Mouse (Mus musculus) gastrocnemius, adult 2 months (tissue): ENCODE results near the gene Synpo2. TPM values are rescaled to one million over a fixed set of nuclear protein-coding genes. Genes with fewer than 3 reads are reported as not detected.

Experiments
- DNase-seq: peaks from one replicate; pipeline ENCODE4 v3.0.0; 2022
- H3K27ac ChIP-seq: fragments of 200-600 bp; 2 replicates; pipeline ENCODE4 v1.8.1; 2022; ENCODE audit warnings: mild to moderate bottlenecking
- H3K4me3 ChIP-seq: fragments of 200-600 bp; 2 replicates; pipeline ENCODE4 v1.8.1; 2022; ENCODE audit warnings: mild to moderate bottlenecking, moderate library complexity
- CTCF ChIP-seq: fragments of 200-600 bp; IDR thresholded peaks from 2 replicates; pipeline ENCODE4 v1.8.1; 2022; ENCODE audit warnings: antibody characterized with exemption, mild to moderate bottlenecking, moderate library complexity
- intact Hi-C: fragments of 180-260 bp; cut with DNase I; formaldehyde crosslinking; loops from one replicate; pipeline ENCODE4 v1.15.1; 2025
- long read RNA-seq, 2 experiments: library from polyadenylated mRNA; stranded (forward); transcript quantifications; one replicate each; pipeline ENCODE4 v2.0.0; 2021
- total RNA-seq, 2 experiments: library from RNA; stranded (reverse); gene quantifications; 2 replicates each; pipeline ENCODE4 v1.2.3; 2021

Synpo2 gene
- total RNA-seq = 100 to 1,000 TPM; 209 to 273 TPM
- long read RNA-seq, experiment 1, full-length matches to known transcripts = 149 of 531 reads
- long read RNA-seq, experiment 1, partial matches to known transcripts = 149 of 531 reads
- long read RNA-seq, experiment 1, other reads (novel, unspliced or antisense) = 233 of 531 reads
- long read RNA-seq, experiment 2, full-length matches to known transcripts = 88 of 383 reads
- long read RNA-seq, experiment 2, partial matches to known transcripts = 186 of 383 reads
- long read RNA-seq, experiment 2, other reads (novel, unspliced or antisense) = 109 of 383 reads

DNA sequence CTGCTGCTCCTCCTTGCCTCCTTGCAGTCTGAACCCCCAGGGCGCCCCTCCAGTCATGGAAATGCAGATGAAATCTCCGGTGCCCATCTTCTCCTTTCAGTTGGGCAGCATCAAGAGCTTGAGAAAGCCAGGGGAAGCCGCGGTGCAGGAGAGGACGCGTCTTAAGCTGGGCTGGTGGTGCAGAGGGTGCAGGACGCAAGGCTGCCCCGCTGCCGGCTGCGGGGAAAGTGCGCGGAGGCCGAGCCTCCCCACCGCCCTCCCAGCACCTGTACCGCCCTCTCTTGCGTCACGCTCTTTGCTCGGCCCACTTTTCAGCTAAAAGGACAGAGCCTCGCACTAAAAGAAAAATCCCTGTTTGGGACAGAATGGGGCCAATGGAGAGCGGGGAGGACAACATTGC lies at the start of gene Synpo2:
Gene Synpo2, minus strand, starts transcription at position 229 of the 400 bp plus-strand sequence.
- intact Hi-C loops = loop anchor here (2.0 kb wide), 3 partner anchors 67 to 117 kb away; no protein-coding TSS in a partner anchor
- no peak for TF ChIP-seq CTCF
- DNase-seq = peak; percentile 76
- Histone ChIP-seq H3K4me3 (peak within 1 kb of the TSS; percentile 74), H3K27ac (peak within 1 kb of the TSS; percentile 74)

DNA sequence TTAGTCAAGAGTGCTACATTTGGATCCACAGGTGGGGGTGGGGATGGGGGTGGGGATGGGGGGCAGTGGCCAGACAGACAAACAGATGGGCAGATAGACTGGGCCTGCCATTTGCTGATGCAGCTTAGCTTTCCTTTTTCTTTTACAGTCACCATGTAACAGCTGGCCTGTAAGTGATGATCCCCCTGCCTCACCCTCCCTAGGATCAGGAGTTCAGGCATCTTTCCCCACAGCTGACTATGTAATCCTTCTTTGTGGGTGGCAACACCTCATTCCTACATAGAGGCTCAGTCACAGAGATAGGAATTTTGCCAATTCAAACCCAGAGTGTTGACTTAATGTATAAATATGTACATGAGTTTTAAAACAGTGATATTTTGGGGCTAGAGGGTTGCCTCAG lies 49.7 kb upstream of the Synpo2 start:
- H3K4me3 ChIP-seq = no peak overlapping the region
- TF ChIP-seq CTCF = no peak
- intact Hi-C loops = no loop called here
- DNase-seq = no peak
- H3K27ac ChIP-seq = no peak overlapping the region

DNA sequence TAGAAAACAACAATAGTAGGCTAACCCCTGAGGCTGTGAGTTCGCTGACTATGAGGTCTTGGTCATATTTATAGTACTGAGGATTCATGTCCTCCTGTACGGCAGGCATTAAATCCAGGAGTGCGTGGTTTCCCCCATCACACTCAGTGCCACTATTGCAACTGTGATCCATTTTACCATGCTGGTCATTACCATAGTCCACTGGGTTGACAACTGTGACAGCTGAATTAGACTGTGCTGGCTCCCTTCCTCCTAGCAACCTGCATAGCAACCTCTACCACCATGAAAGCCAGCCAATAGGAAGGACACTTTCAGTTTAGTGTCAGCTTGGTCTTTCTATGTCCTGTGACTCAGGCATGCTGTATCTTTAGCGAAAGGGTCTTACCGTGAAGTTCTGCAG lies 48.3 kb upstream of the Synpo2 start:
- intact Hi-C loops = no loop called here
- DNase-seq = no peak
- Histone ChIP-seq H3K4me3 (no peak overlapping the region), H3K27ac (no peak overlapping the region)
- TF ChIP-seq CTCF = no peak

DNA sequence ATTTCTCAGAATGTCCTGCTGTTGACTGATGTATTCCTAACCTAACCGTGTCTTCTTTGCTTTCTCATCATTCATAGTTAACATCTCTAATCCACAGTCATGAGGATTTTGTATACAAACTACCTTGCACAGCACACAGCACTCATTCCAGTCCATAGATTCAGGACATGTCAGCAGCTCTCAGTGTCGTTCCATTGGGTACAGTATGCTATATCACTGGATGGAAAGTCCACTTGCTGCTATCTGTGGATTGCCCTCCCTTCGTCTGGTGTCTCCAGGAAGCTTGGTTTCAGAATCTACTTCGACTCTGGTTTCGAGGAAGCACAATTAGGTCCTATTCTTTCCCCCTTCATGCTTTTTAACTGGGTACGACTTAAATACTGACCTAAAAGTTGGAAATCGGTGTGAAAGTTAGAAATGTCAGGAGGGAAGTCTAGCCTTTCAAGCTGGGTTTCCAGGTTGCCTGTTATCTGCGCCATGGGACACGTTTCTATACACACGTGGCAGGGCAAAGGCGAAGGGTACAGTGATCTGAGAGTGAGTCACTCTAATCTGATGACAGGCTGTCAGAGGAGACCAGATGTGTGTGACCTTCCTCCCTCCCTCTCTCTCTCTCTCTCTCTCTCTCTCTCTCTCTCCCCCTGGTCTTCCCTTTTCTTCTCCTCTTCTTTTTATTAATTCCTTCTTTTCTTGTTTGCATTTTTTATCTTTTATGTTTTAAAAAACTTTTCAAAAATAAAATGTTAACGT lies 47.1 kb upstream of the Synpo2 start:
- intact Hi-C loops = no loop called here
- no peak overlapping the region for H3K4me3 ChIP-seq
- no peak for DNase-seq
- no peak for TF ChIP-seq CTCF
- no peak overlapping the region for H3K27ac ChIP-seq

DNA sequence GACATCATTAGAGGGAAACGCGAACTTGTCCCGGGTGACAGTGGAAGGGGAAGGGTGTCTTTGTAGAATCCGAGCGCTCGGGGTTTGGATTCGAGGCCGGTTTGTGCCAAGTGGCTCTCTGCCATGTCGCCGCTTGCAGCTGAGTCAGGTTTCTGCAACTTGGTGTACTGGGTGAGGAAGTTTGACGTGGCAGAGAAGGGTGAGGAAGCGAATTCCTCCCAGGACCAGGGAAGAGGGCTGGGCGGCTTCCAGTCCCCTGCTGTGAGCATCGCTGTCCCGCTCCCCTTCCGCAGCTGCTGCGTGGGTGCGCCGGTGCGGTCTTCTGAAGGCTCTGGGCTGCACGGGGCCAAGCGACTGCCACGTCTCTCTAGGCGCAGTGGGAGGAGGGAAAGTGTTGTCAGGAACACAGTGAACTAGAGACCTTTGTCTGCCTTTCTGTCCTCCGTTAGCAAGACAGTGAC lies 31.8 kb upstream of the Synpo2 start:
- intact Hi-C loops = no loop called here
- no peak for TF ChIP-seq CTCF
- peak; percentile 80 for DNase-seq
- Histone ChIP-seq H3K27ac (peak overlapping the region; percentile 92), H3K4me3 (peak overlapping the region; percentile 96)

DNA sequence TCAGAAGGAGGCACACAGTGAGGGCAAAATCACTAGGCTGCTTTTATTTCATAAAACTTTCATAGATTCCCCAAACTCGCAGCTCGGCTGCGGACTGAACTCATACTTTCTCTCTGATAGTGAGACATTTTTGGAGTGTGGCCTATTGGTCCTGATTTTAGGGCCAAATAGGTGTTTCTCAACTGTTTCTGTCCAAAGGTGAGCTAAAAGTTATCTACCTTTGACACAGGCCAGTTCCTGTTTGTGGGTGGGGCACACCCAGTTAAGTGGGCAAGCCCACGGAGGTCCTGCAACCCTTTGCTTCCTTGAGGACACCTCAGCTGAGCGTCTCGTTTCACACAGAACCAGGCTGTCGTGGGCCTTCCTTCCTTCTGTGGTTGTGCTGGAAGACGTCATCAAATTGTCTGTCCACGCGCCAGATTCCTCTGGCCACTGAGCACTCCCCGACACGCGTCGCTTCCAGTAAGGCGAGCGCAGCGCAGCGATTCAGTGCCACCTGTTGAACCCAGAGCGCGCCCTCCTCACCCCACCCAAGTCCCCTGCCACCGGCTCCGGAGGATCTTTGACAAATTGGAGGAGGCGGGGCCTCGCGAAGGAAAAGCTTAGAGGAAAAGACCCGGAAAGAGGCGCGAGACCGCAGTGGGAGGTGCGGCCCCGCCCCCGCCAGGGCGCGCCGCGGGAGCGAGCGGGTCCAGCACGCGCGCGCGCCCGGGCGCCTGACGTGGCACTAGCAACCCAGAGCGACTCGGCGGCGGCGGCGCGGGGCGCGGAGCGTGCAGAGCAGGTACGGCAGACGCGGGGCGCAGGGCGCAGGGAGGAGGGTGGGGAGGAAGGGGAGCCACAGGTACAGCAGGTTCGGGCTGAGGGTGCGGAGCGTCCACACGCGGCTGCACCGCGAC lies 31.1 kb upstream of the Synpo2 start, which contains the start of gene Sec24d:
Gene Sec24d, plus strand, starts transcription at position 703 of the 899 bp plus-strand sequence.
- peak within 1 kb of the TSS; percentile 96 for H3K4me3 ChIP-seq
- peak within 1 kb of the TSS; percentile 92 for H3K27ac ChIP-seq
- intact Hi-C loops = no loop called here
- DNase-seq = peak; percentile 91
- TF ChIP-seq CTCF = no peak

DNA sequence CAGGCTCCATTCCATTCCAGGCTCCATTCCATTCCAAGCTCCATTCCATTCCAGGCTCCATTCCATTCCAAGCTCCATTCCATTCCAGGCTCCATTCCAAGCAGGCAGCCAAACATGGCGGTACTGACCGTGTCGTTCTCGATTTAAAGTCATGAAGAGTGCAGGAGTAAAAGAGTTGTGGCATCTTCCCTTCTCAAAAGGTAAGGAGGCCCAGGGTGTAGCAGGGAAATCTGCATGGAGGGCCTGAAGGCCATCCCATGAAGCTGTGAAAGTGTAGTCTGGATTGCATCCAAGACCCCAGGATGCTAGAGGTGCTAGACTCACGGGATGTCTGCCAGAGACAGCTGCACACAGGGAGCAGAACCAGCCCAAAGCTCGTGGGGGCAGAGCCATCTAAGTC lies 28.8 kb upstream of the Synpo2 start:
- intact Hi-C loops = no loop called here
- no peak for TF ChIP-seq CTCF
- Histone ChIP-seq H3K4me3 (peak overlapping the region; percentile 61), H3K27ac (peak overlapping the region; percentile 57)
- DNase-seq = no peak

DNA sequence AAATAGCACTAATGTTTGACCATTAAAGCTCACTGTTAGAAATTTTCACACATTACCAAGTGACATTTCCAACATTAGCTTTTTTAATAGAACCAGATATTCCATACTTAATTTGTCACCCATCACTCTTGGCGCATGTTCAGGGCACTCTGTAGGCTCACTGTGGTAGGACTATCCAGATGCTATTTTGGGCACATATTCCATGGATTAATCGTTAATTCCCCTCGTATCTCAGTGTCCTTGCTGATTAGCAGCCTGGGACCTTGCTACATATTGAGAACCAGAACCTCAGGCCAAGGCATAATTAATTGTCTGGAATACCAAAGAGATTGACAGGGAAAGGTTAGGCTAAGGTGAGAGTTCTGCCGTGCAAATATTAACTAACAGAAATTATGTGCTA lies 22.8 kb upstream of the Synpo2 start:
- intact Hi-C loops = no loop called here
- TF ChIP-seq CTCF = no peak
- Histone ChIP-seq H3K27ac (no peak overlapping the region), H3K4me3 (no peak overlapping the region)
- DNase-seq = no peak

DNA sequence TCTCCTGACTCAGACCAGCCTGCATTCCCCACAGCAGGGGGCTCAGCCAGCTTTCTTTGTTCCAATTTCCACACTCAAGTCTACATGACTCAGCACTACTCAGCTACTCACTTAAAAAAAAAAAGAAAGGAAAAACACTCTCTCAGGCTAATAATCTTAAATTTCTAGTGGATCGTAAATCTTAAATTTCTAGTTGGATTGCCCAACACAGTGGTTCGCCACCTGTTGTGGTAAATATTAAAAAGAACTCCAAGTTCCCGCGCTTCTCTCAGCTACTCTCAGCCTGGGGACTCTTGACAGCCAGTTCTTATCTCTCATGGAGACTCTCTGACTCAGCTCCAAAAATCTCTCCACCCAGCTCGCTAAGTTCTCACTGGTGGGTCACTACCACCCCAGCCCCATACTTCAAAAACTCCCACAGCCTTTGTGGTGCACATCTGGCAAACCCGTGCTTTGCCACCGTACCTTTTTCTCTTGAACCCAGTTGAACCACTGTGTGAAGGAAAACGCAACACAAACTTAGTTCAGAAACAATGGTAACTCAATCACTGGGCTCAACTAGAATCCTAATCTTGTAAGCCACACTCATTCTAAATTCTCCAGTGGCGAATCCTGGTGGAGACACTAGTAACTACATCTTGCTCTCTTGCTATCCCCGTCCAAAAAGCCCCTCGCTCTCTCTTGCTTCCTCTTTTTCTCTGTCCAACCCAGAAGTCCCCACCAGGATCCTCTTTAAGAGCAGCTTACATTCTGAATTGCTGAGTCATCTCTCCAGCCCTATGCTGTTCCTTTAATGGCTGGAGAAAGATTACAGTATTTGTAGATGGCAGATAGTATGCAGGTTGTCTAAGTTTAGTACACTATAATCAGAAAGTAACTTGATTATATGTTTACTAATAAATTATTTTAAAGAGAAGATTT lies 20.5 kb upstream of the Synpo2 start:
- no peak for TF ChIP-seq CTCF
- no peak overlapping the region for H3K27ac ChIP-seq
- intact Hi-C loops = no loop called here
- DNase-seq = no peak
- no peak overlapping the region for H3K4me3 ChIP-seq

DNA sequence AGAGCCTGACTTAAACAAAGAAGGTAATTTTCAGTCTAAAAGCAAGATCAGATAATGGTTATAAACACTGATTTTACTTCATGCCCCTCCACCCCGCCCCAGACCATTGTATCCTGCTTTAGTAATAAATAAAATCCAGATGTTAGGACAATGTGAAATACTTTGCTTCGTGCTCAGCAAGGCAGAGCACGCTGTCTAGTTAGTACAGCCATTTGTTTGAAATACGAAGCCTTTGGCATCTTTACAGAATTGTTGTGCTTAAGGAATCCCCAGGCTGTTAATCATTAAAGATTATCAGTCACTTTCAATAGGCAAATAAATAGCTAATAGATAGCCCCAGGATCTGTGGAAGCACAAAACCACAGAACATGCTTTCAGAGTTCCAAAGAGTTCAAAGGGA lies 9.7 kb upstream of the Synpo2 start:
- Histone ChIP-seq H3K27ac (0 out of 2 replicates have a peak overlapping the region, but pooled peaks have one; percentile 3), H3K4me3 (no peak overlapping the region)
- intact Hi-C loops = no loop called here
- no peak for DNase-seq
- TF ChIP-seq CTCF = no peak

DNA sequence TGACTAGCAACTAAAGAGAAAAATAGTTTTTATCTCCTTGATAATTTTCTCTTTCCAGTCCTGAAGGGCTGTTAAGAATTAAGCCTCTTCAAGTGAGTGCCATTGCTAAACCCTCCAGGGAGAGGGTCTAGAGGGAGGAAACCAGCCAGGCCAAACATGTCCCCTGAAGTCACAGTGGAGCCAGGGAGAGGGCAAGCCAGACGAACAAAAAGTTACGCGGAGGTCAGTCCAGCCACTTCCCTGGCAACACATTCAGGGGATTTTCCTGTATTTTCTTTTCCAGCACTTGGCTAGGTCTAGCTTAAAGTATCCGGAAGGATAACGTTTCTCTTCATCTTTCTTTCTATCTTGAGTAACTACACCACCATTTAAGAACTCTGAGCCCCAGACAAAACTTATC lies 8.4 kb upstream of the Synpo2 start:
- peak; percentile 49 for DNase-seq
- no peak overlapping the region for H3K4me3 ChIP-seq
- H3K27ac ChIP-seq = peak overlapping the region; percentile 68
- intact Hi-C loops = no loop called here
- no peak for TF ChIP-seq CTCF
